In genomic region chr2:61454311-61454728, GRCm38 (mm10) we compare ENCODE assay signal across 8 mouse cellular contexts.
DNase-seq lines count a peak whose midpoint lies in the region; ATAC-seq and TF ChIP-seq lines count a peak whose summit lies in the region.

No protein-coding gene starts in this region.

- ATAC-seq in embryonic facial prominence, embryonic 14.5 days (ENCODE audit: low read depth): peak; percentile 74
- peak; percentile 14; the same call in 1 of the 2 replicates for ATAC-seq in heart, embryonic 11.5 days (replicated peaks; ENCODE audit: insufficient number of reproducible peaks, low FRiP score, low TSS enrichment)
- ATAC-seq in kidney, embryonic 15.5 days (replicated peaks; ENCODE audit: low FRiP score): peak; percentile 76
- peak; percentile 75 for ATAC-seq in limb, embryonic 15.5 days (ENCODE audit: insufficient number of reproducible peaks, low FRiP score, low TSS enrichment, low read depth)

- no peak for TF ChIP-seq POLR2A in myocyte (IDR thresholded peaks at IDR 0.05; ENCODE audit: insufficient read length, low read depth)

- peak; percentile 90 for DNase-seq in 416B (ENCODE audit: low read depth)
- peak; percentile 56 to 62 for DNase-seq in adrenal gland, postnatal 4 days (ENCODE audit: low spot score in 2 of 2)
- peak; percentile 96 for DNase-seq in embryonic facial prominence, embryonic 14.5 days (ENCODE audit: low spot score)
- peak; percentile 57 to 82 for DNase-seq in spleen, postnatal 4 days (ENCODE audit: low spot score in 2 of 2)

- H3K4me3 ChIP-seq in embryonic facial prominence, embryonic 14.5 days (ENCODE audit: low read depth, low read length): peak overlapping the region; percentile 38
- H3K4me3 ChIP-seq in heart, embryonic 11.5 days (ENCODE audit: low read depth, low read length): peak overlapping the region; percentile 39
- peak overlapping the region; percentile 42 for H3K4me3 ChIP-seq in kidney, embryonic 15.5 days (replicated peaks)
- H3K4me3 ChIP-seq in limb, embryonic 15.5 days: peak overlapping the region; percentile 41
- H3K4me3 ChIP-seq in myocyte: peak overlapping the region; percentile 16

- no peak overlapping the region for H3ac ChIP-seq in myocyte (ENCODE audit: control insufficient read depth, insufficient read length)

- no peaks in the 10 kb centered on the region for H3K27me3 ChIP-seq in embryonic facial prominence, embryonic 14.5 days (replicated peaks; ENCODE audit: control insufficient read depth, insufficient read depth, low read length)
- no peaks in the 10 kb centered on the region for H3K27me3 ChIP-seq in heart, embryonic 11.5 days (ENCODE audit: control insufficient read depth, insufficient read depth, low read length)
- no peaks in the 10 kb centered on the region for H3K27me3 ChIP-seq in kidney, embryonic 15.5 days
- no peaks in the 10 kb centered on the region for H3K27me3 ChIP-seq in limb, embryonic 15.5 days
- H3K27me3 ChIP-seq in myocyte (ENCODE audit: control insufficient read depth, insufficient read depth, insufficient read length): no peaks in the 10 kb centered on the region

- WGBS in embryonic facial prominence, embryonic 14.5 days: 1% methylated on average over 12 of the region's 12 CpGs
- 12% methylated on average over 12 of the region's 12 CpGs for WGBS in heart, embryonic 11.5 days (ENCODE audit: insufficient replicate concordance)
- whole genome bisulfite sequencing in kidney, embryonic 15.5 days: 1% methylated on average over 12 of the region's 12 CpGs
- 2% methylated on average over 12 of the region's 12 CpGs for WGBS in limb, embryonic 15.5 days

- H3K4me1 ChIP-seq in embryonic facial prominence, embryonic 14.5 days (ENCODE audit: control insufficient read depth, insufficient read depth, low read length): peaks cover 6% of the 10 kb centered on the region; the same call in 1 of the 2 replicates
- peaks cover 5% of the 10 kb centered on the region for H3K4me1 ChIP-seq in heart, embryonic 11.5 days (ENCODE audit: control insufficient read depth, insufficient read depth, low read length)
- H3K4me1 ChIP-seq in kidney, embryonic 15.5 days: peaks cover 5% of the 10 kb centered on the region
- peaks cover 16% of the 10 kb centered on the region; the same call in 1 of the 2 replicates for H3K4me1 ChIP-seq in limb, embryonic 15.5 days

- H3K4me2 ChIP-seq in embryonic facial prominence, embryonic 14.5 days (ENCODE audit: low read depth, low read length): peak overlapping the region; percentile 57
- peak overlapping the region; percentile 66 for H3K4me2 ChIP-seq in heart, embryonic 11.5 days
- peak overlapping the region; percentile 60 for H3K4me2 ChIP-seq in kidney, embryonic 15.5 days
- H3K4me2 ChIP-seq in limb, embryonic 15.5 days: peak overlapping the region; percentile 56
- H3K4me2 ChIP-seq in myocyte (ENCODE audit: low read depth): peak overlapping the region; percentile 98

- H3K9me3 ChIP-seq in embryonic facial prominence, embryonic 14.5 days (ENCODE audit: control insufficient read depth, low read length): no peaks in the 10 kb centered on the region
- no peaks in the 10 kb centered on the region for H3K9me3 ChIP-seq in heart, embryonic 11.5 days (replicated peaks; ENCODE audit: control insufficient read depth, low read length)
- H3K9me3 ChIP-seq in kidney, embryonic 15.5 days (replicated peaks): no peaks in the 10 kb centered on the region
- no peaks in the 10 kb centered on the region for H3K9me3 ChIP-seq in limb, embryonic 15.5 days

- H3K9ac ChIP-seq in embryonic facial prominence, embryonic 14.5 days (ENCODE audit: low read depth, low read length): peak overlapping the region; percentile 26; the same call in 1 of the 2 replicates
- H3K9ac ChIP-seq in heart, embryonic 11.5 days (ENCODE audit: low read depth, low read length): peak overlapping the region; percentile 16
- H3K9ac ChIP-seq in kidney, embryonic 15.5 days: no peak overlapping the region
- no peak overlapping the region for H3K9ac ChIP-seq in limb, embryonic 15.5 days

- H3K36me3 ChIP-seq in embryonic facial prominence, embryonic 14.5 days (ENCODE audit: control insufficient read depth, insufficient read depth, low read length): no peaks in the 10 kb centered on the region
- H3K36me3 ChIP-seq in heart, embryonic 11.5 days (ENCODE audit: control insufficient read depth, insufficient read depth, low read length): no peaks in the 10 kb centered on the region
- H3K36me3 ChIP-seq in kidney, embryonic 15.5 days: no peaks in the 10 kb centered on the region
- H3K36me3 ChIP-seq in limb, embryonic 15.5 days: no peaks in the 10 kb centered on the region
- no peaks in the 10 kb centered on the region for H3K36me3 ChIP-seq in myocyte (ENCODE audit: control insufficient read depth, insufficient read depth)

- H3K27ac ChIP-seq in embryonic facial prominence, embryonic 14.5 days (replicated peaks; ENCODE audit: low read depth, low read length): peak overlapping the region; percentile 74
- peak overlapping the region; percentile 70 for H3K27ac ChIP-seq in heart, embryonic 11.5 days (ENCODE audit: low read depth, low read length)
- peak overlapping the region; percentile 46 for H3K27ac ChIP-seq in kidney, embryonic 15.5 days
- H3K27ac ChIP-seq in limb, embryonic 15.5 days: peak overlapping the region; percentile 79

- no peaks in the 10 kb centered on the region for H3K79me2 ChIP-seq in myocyte (ENCODE audit: control insufficient read depth, insufficient read depth)

TF ChIP-seq in myocyte, 11 proteins besides CTCF, POLR2A, EP300 and RAD21:
- TF ChIP-seq REST (IDR thresholded peaks at IDR 0.05; ENCODE audit: insufficient read depth, insufficient read length) (no peak), CEBPB (IDR thresholded peaks at IDR 0.05; ENCODE audit: insufficient read depth, poor library complexity, severe bottlenecking) (peak; percentile 36; the same call in 1 of the 2 replicates)

Comparison
In these comparisons a context has a peak if more than half of its experiments do, and no peak if none do; other contexts are left out.
1. Peak in every context shown above with its lines: DNase-seq, ATAC-seq, H3K4me3 ChIP-seq and H3K27ac ChIP-seq.
2. ATAC-seq: peak in every context shown above with its lines; median percentile 76 in kidney, embryonic 15.5 days; 75 in limb, embryonic 15.5 days; 74 in embryonic facial prominence, embryonic 14.5 days; 14 in heart, embryonic 11.5 days.
3. H3K9ac ChIP-seq: peak in embryonic facial prominence, embryonic 14.5 days (single experiment) and heart, embryonic 11.5 days (single experiment); none in kidney, embryonic 15.5 days (single experiment) and limb, embryonic 15.5 days (single experiment).